In the genomic region with DNA sequence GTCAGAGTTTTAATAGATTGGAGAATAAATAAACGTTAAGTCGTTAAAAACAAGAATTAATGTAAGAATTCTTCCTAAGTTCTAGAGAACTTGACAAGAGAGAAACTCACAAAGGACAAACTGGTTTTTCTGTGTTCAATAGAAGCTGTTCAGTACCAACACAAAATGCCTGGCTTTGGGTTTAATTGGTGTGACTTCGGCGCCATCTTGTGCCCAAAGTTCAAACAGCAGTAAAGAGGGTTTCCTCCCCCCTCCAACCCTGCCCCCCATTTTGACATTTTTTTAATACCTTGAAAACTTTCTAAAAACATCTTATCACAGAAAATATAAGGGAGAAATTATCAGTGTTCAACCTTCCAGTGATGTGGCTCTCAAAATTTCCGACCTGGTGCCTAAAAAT, we compare ENCODE assay signal across 7 mouse cellular contexts. TPM values are rescaled to one million over a fixed set of nuclear protein-coding genes. Genes with fewer than 3 reads are reported as not detected.
DNase-seq lines count a peak whose midpoint lies in the region; ATAC-seq and TF ChIP-seq lines count a peak whose summit lies in the region.

No protein-coding gene starts in this region.

- WGBS in heart, embryonic 13.5 days = 8% methylated on average over 5 of the region's 5 CpGs
- 18% methylated on average over 5 of the region's 5 CpGs for WGBS in large intestine, adult 2 months
- 12% methylated on average over 5 of the region's 5 CpGs for WGBS in lung, postnatal 0 days

- ATAC-seq in heart, embryonic 13.5 days (ENCODE audit: extremely low read depth, insufficient number of reproducible peaks, low FRiP score, low TSS enrichment) = no peak
- peak; percentile 69 for ATAC-seq in lung, postnatal 0 days

- H3K9me3 ChIP-seq in ES-Bruce4 (replicated peaks; ENCODE audit: control insufficient read depth, insufficient read depth, low read length, poor library complexity, severe bottlenecking) = no peaks in the 10 kb centered on the region
- H3K9me3 ChIP-seq in heart, embryonic 13.5 days = no peaks in the 10 kb centered on the region
- H3K9me3 ChIP-seq in lung, postnatal 0 days (ENCODE audit: low read length) = no peaks in the 10 kb centered on the region

- no peak for TF ChIP-seq POLR2A in ES-Bruce4 (IDR thresholded peaks at IDR 0.05; ENCODE audit: insufficient read depth, low read length)

- no peaks in the 10 kb centered on the region for H3K36me3 ChIP-seq in ES-Bruce4 (ENCODE audit: control insufficient read depth, insufficient read depth, low read length, poor library complexity, severe bottlenecking)
- no peaks in the 10 kb centered on the region for H3K36me3 ChIP-seq in heart, embryonic 13.5 days
- no peaks in the 10 kb centered on the region for H3K36me3 ChIP-seq in lung, postnatal 0 days (ENCODE audit: insufficient read depth, low read length)

- H3K4me2 ChIP-seq in heart, embryonic 13.5 days = peak overlapping the region; percentile 42
- no peak overlapping the region for H3K4me2 ChIP-seq in lung, postnatal 0 days (replicated peaks; ENCODE audit: low read depth, low read length)

- H3K27me3 ChIP-seq in ES-Bruce4 (ENCODE audit: control insufficient read depth, insufficient read depth, low read length, poor library complexity, severe bottlenecking) = no peaks in the 10 kb centered on the region
- no peaks in the 10 kb centered on the region for H3K27me3 ChIP-seq in heart, embryonic 13.5 days (replicated peaks)
- H3K27me3 ChIP-seq in lung, postnatal 0 days (replicated peaks; ENCODE audit: insufficient read depth, low read length) = no peaks in the 10 kb centered on the region

- no peak overlapping the region for H3K27ac ChIP-seq in ES-Bruce4 (ENCODE audit: insufficient read depth, low read length)
- H3K27ac ChIP-seq in heart, embryonic 13.5 days (replicated peaks) = no peak overlapping the region
- no peak overlapping the region for H3K27ac ChIP-seq in lung, postnatal 0 days (ENCODE audit: low read length)

- TF ChIP-seq CTCF in ES-Bruce4 (IDR thresholded peaks at IDR 0.05; ENCODE audit: low read depth, low read length) = peak; percentile 46
- peak; percentile 77 for TF ChIP-seq CTCF in lung, postnatal 0 days (IDR thresholded peaks at IDR 0.05)

- no peak overlapping the region for H3K4me3 ChIP-seq in ES-Bruce4 (ENCODE audit: low read depth, low read length)
- H3K4me3 ChIP-seq in heart, embryonic 13.5 days = no peak overlapping the region
- no peak overlapping the region for H3K4me3 ChIP-seq in lung, postnatal 0 days (ENCODE audit: low read depth, low read length)

- no peaks in the 10 kb centered on the region for H3K4me1 ChIP-seq in ES-Bruce4 (ENCODE audit: control insufficient read depth, insufficient read depth, low read length)
- peaks cover 19% of the 10 kb centered on the region for H3K4me1 ChIP-seq in heart, embryonic 13.5 days
- H3K4me1 ChIP-seq in lung, postnatal 0 days (ENCODE audit: insufficient read depth, low read depth, low read length) = no peaks in the 10 kb centered on the region

- TF ChIP-seq EP300 in ES-Bruce4 (IDR thresholded peaks at IDR 0.05; ENCODE audit: insufficient read depth, low read depth, low read length) = no peak
- no peak for TF ChIP-seq EP300 in lung, postnatal 0 days (IDR thresholded peaks at IDR 0.05)

- DNase-seq in adipocyte (ENCODE audit: low spot score) = peak; percentile 70
- DNase-seq in embryo, embryonic 11 days = peak; percentile 79
- DNase-seq in large intestine, adult 2 months (ENCODE audit: low read depth, low spot score) = peak; percentile 22
- DNase-seq in lung, postnatal 0 days (ENCODE audit: low spot score) = peak; percentile 87
- DNase-seq in retina, postnatal 1 day = peak; percentile 85

- H3K9ac ChIP-seq in ES-Bruce4 (ENCODE audit: low read depth, poor library complexity, severe bottlenecking) = no peak overlapping the region
- no peak overlapping the region for H3K9ac ChIP-seq in heart, embryonic 13.5 days
- no peak overlapping the region for H3K9ac ChIP-seq in lung, postnatal 0 days (replicated peaks; ENCODE audit: low read depth)

RNA-seq across cellular contexts. Expression of gene Phactr2, which starts 44.4 kb away (rescaled TPM):
- polyA plus RNA-seq in ES-Bruce4 (2011; ENCODE audit: insufficient read depth, insufficient read length, low read depth, missing spikeins) = 6.6 and 8.6 TPM in 2 replicates
- 50.1 and 52.5 TPM in 2 replicates for polyA plus RNA-seq in heart, embryonic 13.5 days (2015; fragmentation: Nextera tagmentation; extraction: Ambion mirVana)
- polyA plus RNA-seq in large intestine, adult 2 months (2012; rRNA removed) = 3.7 and 5.8 TPM in 2 replicates
- 24.7 and 32.3 TPM in 2 replicates for polyA plus RNA-seq in lung, postnatal 0 days (2015; fragmentation: Nextera tagmentation; extraction: Ambion mirVana)

Comparison
In these comparisons a context has a peak if more than half of its experiments do, and no peak if none do; other contexts are left out.
1. DNase-seq: peak in every context shown above with its lines; median percentile 87 in lung, postnatal 0 days; 85 in retina, postnatal 1 day; 79 in embryo, embryonic 11 days; 70 in adipocyte; 22 in large intestine, adult 2 months.